15 mouse cellular contexts compared by ENCODE assay signal in the genomic region with DNA sequence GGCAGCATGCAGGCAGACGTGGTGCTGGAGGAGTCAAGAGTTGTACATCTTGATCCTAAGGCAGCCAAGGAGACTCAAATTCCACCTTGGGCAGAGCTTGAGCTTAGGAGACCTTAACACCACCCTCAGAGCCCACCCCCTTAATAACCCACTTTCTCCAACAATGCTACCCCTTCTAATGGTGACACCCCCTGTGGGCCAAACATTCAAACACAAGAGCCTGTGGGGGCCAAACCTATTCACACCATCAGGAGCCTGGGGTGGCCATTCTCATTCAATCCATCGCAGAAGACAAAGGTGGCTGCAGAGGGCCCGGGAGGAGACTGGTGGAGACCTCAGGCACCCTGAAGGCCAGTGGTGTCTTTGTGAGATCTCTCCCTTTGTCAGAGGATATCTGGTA. TPM values are rescaled to one million over a fixed set of nuclear protein-coding genes. Genes with fewer than 3 reads are reported as not detected.
"Had no signal": no experiment of that assay in that cellular context is flagged by ENCODE, and none has a peak within 500 bp of the region (broad histone marks: within the 10 kb centered on the region; RNA-seq: fewer than 3 reads in every experiment).

No protein-coding gene starts in this region.

- DNase-seq: gastrocnemius, postnatal 14 days; gastrocnemius, postnatal 36 days; heart, adult 18-20 months; heart, postnatal 10 days; heart, postnatal 4 days; kidney, adult 18-20 months; kidney, adult 8-10 months; kidney, postnatal 10 days; kidney, postnatal 25 days; kidney, postnatal 4 days; layer of hippocampus, adult 9-11 months; layer of hippocampus, postnatal 36 days; left cerebral cortex, postnatal 4 days had no signal

RNA-seq across cellular contexts. Expression of gene Gprc5a, which starts 23.5 kb away (rescaled TPM):
- total RNA-seq: granulocyte monocyte progenitor cell, adult 5-6 weeks; liver, adult 2 months had no signal
